Mouse (Mus musculus): ENCODE measurements around the gene Ankrd55.

DNA sequence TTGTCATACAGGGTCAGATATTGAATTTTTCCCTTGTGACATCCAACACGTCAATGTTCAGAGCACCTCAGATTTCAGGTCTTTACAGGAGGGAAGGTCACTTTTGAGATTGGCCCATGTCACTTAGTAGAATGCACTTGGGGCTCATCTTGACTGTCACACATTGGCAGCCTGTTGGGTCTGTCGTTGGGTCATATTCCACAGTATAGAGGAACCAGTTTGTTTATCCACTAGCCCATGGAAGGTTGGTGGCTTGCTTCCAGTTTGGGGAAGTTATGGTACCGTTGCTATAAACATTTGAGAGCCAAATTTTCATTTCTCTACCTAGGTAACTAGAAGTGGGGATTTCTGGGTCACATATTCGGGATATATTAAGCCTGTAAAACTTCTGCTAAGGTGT is 73.3 kb downstream of the Ankrd55 start:
- TF ChIP-seq CTCF (IDR thresholded peaks at IDR 0.05; ENCODE audit: borderline replicate concordance, insufficient read depth, low read length) (no peak), POLR2A (IDR thresholded peaks at IDR 0.05; ENCODE audit: low read depth, low read length) (no peak)

Data from embryonic fibroblast, embryonic 13.5 days (primary cell).